15 mouse cellular contexts compared by ENCODE assay signal in the genomic region with DNA sequence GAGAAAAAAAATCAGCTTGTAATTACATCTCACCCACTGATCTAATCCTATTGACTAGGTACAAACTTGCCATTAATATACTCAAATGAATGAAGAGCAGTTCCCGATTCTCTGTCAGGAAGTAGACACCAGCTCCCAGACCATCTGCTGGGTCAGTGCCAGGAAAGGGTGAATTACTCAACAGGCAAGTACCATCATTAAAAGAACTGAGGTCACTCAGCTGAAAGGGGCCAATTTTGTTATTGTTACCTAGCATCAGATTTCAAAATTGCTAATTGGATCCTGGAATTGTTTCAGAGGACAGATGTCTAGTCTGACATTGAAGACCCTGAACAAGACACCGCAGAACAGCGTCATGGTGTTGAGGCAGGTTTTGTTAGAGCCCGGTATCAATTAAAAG. TPM values are rescaled to one million over a fixed set of nuclear protein-coding genes. Genes with fewer than 3 reads are reported as not detected.
"Had no signal": no experiment of that assay in that cellular context is flagged by ENCODE, and none has a peak within 500 bp of the region (broad histone marks: within the 10 kb centered on the region; RNA-seq: fewer than 3 reads in every experiment).

No protein-coding gene starts in this region.

- H3K36me3 ChIP-seq: limb, embryonic 12.5 days; liver, embryonic 13.5 days; lung, embryonic 15.5 days; midbrain, embryonic 12.5 days had no signal

- H3K4me1 ChIP-seq: limb, embryonic 12.5 days; liver, embryonic 13.5 days; lung, embryonic 15.5 days; megakaryocyte, embryonic 14.5 days; midbrain, embryonic 12.5 days had no signal

- H3K4me2 ChIP-seq: limb, embryonic 12.5 days; liver, embryonic 13.5 days; lung, embryonic 15.5 days; midbrain, embryonic 12.5 days had no signal

- H3K27ac ChIP-seq: layer of hippocampus, adult 2 months; limb, embryonic 12.5 days; liver, embryonic 13.5 days; lung, embryonic 15.5 days; macrophage; midbrain, embryonic 12.5 days had no signal

- H3K27me3 ChIP-seq: liver, embryonic 13.5 days; lung, embryonic 15.5 days; megakaryocyte, embryonic 14.5 days had no signal

- ATAC-seq: liver, postnatal 0 days; midbrain, embryonic 16.5 days had no signal

- H3K4me3 ChIP-seq: layer of hippocampus, adult 2 months; limb, embryonic 12.5 days; liver, embryonic 13.5 days; lung, embryonic 15.5 days; megakaryocyte, embryonic 14.5 days; midbrain, embryonic 12.5 days had no signal

- DNase-seq: kidney, postnatal 4 days; liver; liver, embryonic 13.5 days; liver, postnatal 0 days; lung, postnatal 14 days; spleen, adult 18-20 months; thymus, adult 18-20 months; thymus, postnatal 25 days had no signal

- H3K9ac ChIP-seq: limb, embryonic 12.5 days; liver, embryonic 13.5 days; liver, postnatal 0 days; lung, embryonic 15.5 days; midbrain, embryonic 12.5 days had no signal

- H3K9me3 ChIP-seq: limb, embryonic 12.5 days; liver, embryonic 13.5 days; lung, embryonic 15.5 days; midbrain, embryonic 12.5 days had no signal

RNA-seq across cellular contexts. Expression of a gene that starts 9.4 kb away (rescaled TPM):
- polyA plus RNA-seq: liver, embryonic 13.5 days; liver, postnatal 0 days; macrophage had no signal
